Mouse (Mus musculus): ENCODE data around the gene Mrps34.

- TF ChIP-seq CTCF (IDR thresholded peaks at IDR 0.05; ENCODE audit: borderline replicate concordance, insufficient read depth, low read depth, low read length), result no peak
- TF ChIP-seq POLR2A (IDR thresholded peaks at IDR 0.05; ENCODE audit: borderline replicate concordance, insufficient read depth, low read length), result peak; percentile 69; the same call in 1 of the 2 replicates
Observed at GRCm38 (mm10) chr17:24894995-24895547, at the start of gene Mrps34, which contains the start of gene Eme2.
